Mouse (Mus musculus): ENCODE measurements around the gene Gpatch8. TPM values are rescaled to one million over a fixed set of nuclear protein-coding genes. Genes with fewer than 3 reads are reported as not detected.

The Gpatch8 gene
- polyA plus RNA-seq, 1 experiment from 2014 or later = 36.1 TPM

- Histone ChIP-seq H3K9ac (ENCODE audit: low read depth, low read length) (no peak overlapping the region), H3K27me3 (replicated peaks; ENCODE audit: control insufficient read depth, insufficient read depth, low read length) (no peaks in the 10 kb centered on the region), H3K27ac (replicated peaks; ENCODE audit: low read depth, low read length) (no peak overlapping the region), H3K4me3 (ENCODE audit: low read depth, low read length) (no peak overlapping the region), H3K36me3 (ENCODE audit: control insufficient read depth, insufficient read depth, low read length) (no peaks in the 10 kb centered on the region), H3K9me3 (ENCODE audit: control insufficient read depth, low read length) (no peaks in the 10 kb centered on the region), H3K4me1 (ENCODE audit: control insufficient read depth, insufficient read depth, low read length) (peaks cover 25% of the 10 kb centered on the region), H3K4me2 (ENCODE audit: low read depth, low read length) (no peak overlapping the region)
- no peak for ATAC-seq (ENCODE audit: low read depth)
- WGBS = 53% methylated on average over 13 of the region's 13 CpGs
- DNase-seq (ENCODE audit: low spot score) = no peak
Observed at GRCm38 (mm10) chr11:102576050-102576754, 20.0 kb upstream of the Gpatch8 start.

- Histone ChIP-seq H3K4me3 (ENCODE audit: low read depth, low read length) (no peak overlapping the region), H3K36me3 (ENCODE audit: control insufficient read depth, insufficient read depth, low read length) (no peaks in the 10 kb centered on the region), H3K27me3 (replicated peaks; ENCODE audit: control insufficient read depth, insufficient read depth, low read length) (no peaks in the 10 kb centered on the region)
Observed at GRCm38 (mm10) chr11:102575034-102575433, 18.8 kb upstream of the Gpatch8 start.

GRCm38 (mm10) chr11:102572866-102573663, 16.9 kb upstream of the Gpatch8 start:
- DNase-seq (ENCODE audit: low spot score) (peak; percentile 95), ATAC-seq (ENCODE audit: low read depth) (peak; percentile 92)
- Histone ChIP-seq H3K36me3 (ENCODE audit: control insufficient read depth, insufficient read depth, low read length) (no peaks in the 10 kb centered on the region), H3K9me3 (ENCODE audit: control insufficient read depth, low read length) (no peaks in the 10 kb centered on the region), H3K4me2 (ENCODE audit: low read depth, low read length) (peak overlapping the region; percentile 60), H3K27ac (replicated peaks; ENCODE audit: low read depth, low read length) (peak overlapping the region; percentile 82), H3K4me1 (ENCODE audit: control insufficient read depth, insufficient read depth, low read length) (0 out of 2 replicates have a peak, but pooled peaks cover 2% of the 10 kb centered on the region), H3K9ac (ENCODE audit: low read depth, low read length) (peak overlapping the region; percentile 57), H3K4me3 (ENCODE audit: low read depth, low read length) (peak overlapping the region; percentile 38), H3K27me3 (replicated peaks; ENCODE audit: control insufficient read depth, insufficient read depth, low read length) (no peaks in the 10 kb centered on the region)
- WGBS = 6% methylated on average over 18 of the region's 18 CpGs

More at GRCm38 (mm10) chr11:102575034-102575433, 18.8 kb upstream of the Gpatch8 start:
- Histone ChIP-seq H3K4me1 (ENCODE audit: control insufficient read depth, insufficient read depth, low read length) (peaks cover 18% of the 10 kb centered on the region), H3K4me2 (ENCODE audit: low read depth, low read length) (no peak overlapping the region), H3K9me3 (ENCODE audit: control insufficient read depth, low read length) (no peaks in the 10 kb centered on the region), H3K27ac (replicated peaks; ENCODE audit: low read depth, low read length) (no peak overlapping the region), H3K9ac (ENCODE audit: low read depth, low read length) (no peak overlapping the region)
- ATAC-seq (ENCODE audit: low read depth) (no peak), DNase-seq (ENCODE audit: low spot score) (no peak)
- 65% methylated on average over 1 of the region's 1 CpGs for WGBS

GRCm38 (mm10) chr11:102568756-102569377, 12.7 kb upstream of the Gpatch8 start:
- ATAC-seq (ENCODE audit: low read depth) (no peak), DNase-seq (ENCODE audit: low spot score) (no peak)
- Histone ChIP-seq H3K9me3 (ENCODE audit: control insufficient read depth, low read length) (no peaks in the 10 kb centered on the region), H3K27ac (replicated peaks; ENCODE audit: low read depth, low read length) (no peak overlapping the region), H3K36me3 (ENCODE audit: control insufficient read depth, insufficient read depth, low read length) (no peaks in the 10 kb centered on the region), H3K4me3 (ENCODE audit: low read depth, low read length) (no peak overlapping the region), H3K4me2 (ENCODE audit: low read depth, low read length) (no peak overlapping the region), H3K9ac (ENCODE audit: low read depth, low read length) (no peak overlapping the region), H3K4me1 (ENCODE audit: control insufficient read depth, insufficient read depth, low read length) (no peaks in the 10 kb centered on the region), H3K27me3 (replicated peaks; ENCODE audit: control insufficient read depth, insufficient read depth, low read length) (no peaks in the 10 kb centered on the region)
- 73% methylated on average over 7 of the region's 7 CpGs for WGBS

GRCm38 (mm10) chr11:102568191-102568590, 12.0 kb upstream of the Gpatch8 start:
- Histone ChIP-seq H3K27me3 (replicated peaks; ENCODE audit: control insufficient read depth, insufficient read depth, low read length) (no peaks in the 10 kb centered on the region), H3K9ac (ENCODE audit: low read depth, low read length) (no peak overlapping the region), H3K27ac (replicated peaks; ENCODE audit: low read depth, low read length) (no peak overlapping the region), H3K4me2 (ENCODE audit: low read depth, low read length) (no peak overlapping the region), H3K4me1 (ENCODE audit: control insufficient read depth, insufficient read depth, low read length) (no peaks in the 10 kb centered on the region), H3K4me3 (ENCODE audit: low read depth, low read length) (no peak overlapping the region), H3K36me3 (ENCODE audit: control insufficient read depth, insufficient read depth, low read length) (no peaks in the 10 kb centered on the region), H3K9me3 (ENCODE audit: control insufficient read depth, low read length) (no peaks in the 10 kb centered on the region)
- no peak for ATAC-seq (ENCODE audit: low read depth)
- 77% methylated on average over 12 of the region's 12 CpGs for WGBS
- no peak for DNase-seq (ENCODE audit: low spot score)

- no peak for DNase-seq (ENCODE audit: low spot score)
- Histone ChIP-seq H3K9me3 (ENCODE audit: control insufficient read depth, low read length) (no peaks in the 10 kb centered on the region), H3K27ac (replicated peaks; ENCODE audit: low read depth, low read length) (no peak overlapping the region), H3K4me3 (ENCODE audit: low read depth, low read length) (no peak overlapping the region), H3K9ac (ENCODE audit: low read depth, low read length) (no peak overlapping the region), H3K4me2 (ENCODE audit: low read depth, low read length) (no peak overlapping the region), H3K36me3 (ENCODE audit: control insufficient read depth, insufficient read depth, low read length) (no peaks in the 10 kb centered on the region), H3K4me1 (ENCODE audit: control insufficient read depth, insufficient read depth, low read length) (no peaks in the 10 kb centered on the region), H3K27me3 (replicated peaks; ENCODE audit: control insufficient read depth, insufficient read depth, low read length) (no peaks in the 10 kb centered on the region)
- no peak for ATAC-seq (ENCODE audit: low read depth)
- 95% methylated on average over 15 of the region's 15 CpGs for WGBS
Observed at GRCm38 (mm10) chr11:102567723-102568122, 11.5 kb upstream of the Gpatch8 start.

- WGBS = 86% methylated on average over 6 of the region's 6 CpGs
- Histone ChIP-seq H3K27ac (replicated peaks; ENCODE audit: low read depth, low read length) (no peak overlapping the region), H3K4me3 (ENCODE audit: low read depth, low read length) (no peak overlapping the region), H3K4me1 (ENCODE audit: control insufficient read depth, insufficient read depth, low read length) (no peaks in the 10 kb centered on the region), H3K4me2 (ENCODE audit: low read depth, low read length) (no peak overlapping the region), H3K27me3 (replicated peaks; ENCODE audit: control insufficient read depth, insufficient read depth, low read length) (no peaks in the 10 kb centered on the region), H3K9me3 (ENCODE audit: control insufficient read depth, low read length) (no peaks in the 10 kb centered on the region), H3K36me3 (ENCODE audit: control insufficient read depth, insufficient read depth, low read length) (no peaks in the 10 kb centered on the region), H3K9ac (ENCODE audit: low read depth, low read length) (no peak overlapping the region)
- DNase-seq (ENCODE audit: low spot score) (no peak), ATAC-seq (ENCODE audit: low read depth) (no peak)
Observed at GRCm38 (mm10) chr11:102567157-102567556, 11.0 kb upstream of the Gpatch8 start.

GRCm38 (mm10) chr11:102566290-102566689, 10.1 kb upstream of the Gpatch8 start:
- 96% methylated on average over 1 of the region's 1 CpGs for WGBS
- ATAC-seq (ENCODE audit: low read depth) (no peak), DNase-seq (ENCODE audit: low spot score) (no peak)
- H3K36me3 ChIP-seq (ENCODE audit: control insufficient read depth, insufficient read depth, low read length) = no peaks in the 10 kb centered on the region
- no peak overlapping the region for H3K4me2 ChIP-seq (ENCODE audit: low read depth, low read length)
- no peaks in the 10 kb centered on the region for H3K9me3 ChIP-seq (ENCODE audit: control insufficient read depth, low read length)
- no peak overlapping the region for H3K4me3 ChIP-seq (ENCODE audit: low read depth, low read length)
- no peaks in the 10 kb centered on the region for H3K27me3 ChIP-seq (replicated peaks; ENCODE audit: control insufficient read depth, insufficient read depth, low read length)
- no peak overlapping the region for H3K9ac ChIP-seq (ENCODE audit: low read depth, low read length)
- no peaks in the 10 kb centered on the region for H3K4me1 ChIP-seq (ENCODE audit: control insufficient read depth, insufficient read depth, low read length)
- H3K27ac ChIP-seq (replicated peaks; ENCODE audit: low read depth, low read length) = no peak overlapping the region
